Mouse (Mus musculus): Measurements from ENCODE around the gene Diexf.

Gene Diexf

DNA sequence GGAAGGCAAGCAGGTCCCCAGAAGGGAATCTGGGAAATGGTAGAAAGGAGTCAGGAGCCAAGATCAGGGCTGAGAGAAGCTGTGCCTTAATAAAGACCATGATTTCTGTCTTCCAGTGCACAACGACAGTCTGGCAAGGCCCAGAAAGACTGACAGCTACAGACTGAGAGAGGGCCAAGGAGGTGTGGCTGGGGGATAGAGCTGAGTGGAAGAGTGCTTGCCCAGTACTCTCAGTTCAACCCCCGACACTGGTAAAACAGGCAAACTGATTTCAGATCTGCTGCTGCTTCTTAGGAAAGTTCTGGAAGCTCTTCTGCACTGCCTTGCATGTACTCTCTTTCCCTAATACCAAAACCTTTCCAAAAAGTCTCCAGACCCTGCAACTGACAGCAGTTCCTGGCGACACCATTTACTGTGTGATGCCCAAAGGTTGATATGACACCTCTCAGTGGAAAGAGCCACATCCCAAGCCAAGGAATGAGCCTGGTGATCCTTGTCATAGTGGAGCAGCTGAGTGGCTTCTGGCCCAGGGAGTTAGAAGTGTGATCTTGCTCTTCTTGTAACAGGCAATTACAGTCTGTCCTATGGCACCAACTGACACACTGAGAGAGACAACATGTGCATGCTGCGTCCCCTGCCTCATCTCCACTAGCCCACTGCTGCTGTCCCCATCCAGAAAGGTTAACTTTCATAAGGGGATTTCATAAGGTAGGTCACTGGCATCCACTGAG, 43.8 kb downstream of the Diexf start:
- DNase-seq (ENCODE audit: low spot score) = no peak

DNA sequence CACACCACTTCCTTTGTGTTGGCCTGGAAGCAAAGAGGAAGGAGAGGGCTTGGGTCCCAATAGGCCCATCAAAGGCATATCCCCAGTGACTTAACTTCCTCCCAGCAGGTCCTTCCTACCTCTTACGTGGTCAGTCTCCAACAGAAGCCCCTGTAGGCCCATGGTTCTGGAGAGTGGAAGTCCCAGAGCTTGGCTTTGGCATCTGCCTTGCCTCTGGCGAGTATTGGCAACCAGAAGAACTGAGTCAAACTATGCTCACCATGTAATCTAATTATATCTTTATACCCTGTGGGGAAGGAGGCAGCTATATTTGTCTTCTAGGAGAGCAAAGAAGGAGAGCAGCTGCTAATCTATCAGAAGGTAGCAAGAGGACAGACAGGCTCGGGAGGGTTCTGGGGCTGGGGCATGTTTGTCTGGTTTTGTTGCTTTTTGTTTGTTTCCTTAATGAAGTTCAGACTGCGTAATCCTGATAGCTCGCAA, 44.5 kb downstream of the Diexf start:
- DNase-seq (ENCODE audit: low spot score) = no peak

DNA sequence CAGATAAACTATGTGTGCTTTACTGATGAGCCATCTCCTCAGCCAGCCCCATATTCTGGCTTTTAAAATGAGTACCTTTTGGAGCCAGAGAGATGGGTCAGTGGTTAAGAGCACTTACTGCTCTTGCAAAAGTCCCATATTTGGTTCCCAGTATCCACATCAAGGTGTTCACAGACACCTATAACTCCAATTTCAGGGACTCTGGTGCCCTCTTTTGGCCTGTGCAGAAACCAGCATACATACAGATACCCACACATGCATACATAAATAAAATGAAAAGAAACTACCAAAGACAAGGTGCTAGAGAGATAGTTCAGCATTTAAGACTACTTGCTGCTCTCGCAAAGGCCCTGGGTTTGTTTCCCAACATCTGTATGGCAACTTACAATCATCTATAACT, 46.1 kb downstream of the Diexf start:
- DNase-seq (ENCODE audit: low spot score) = no peak

DNA sequence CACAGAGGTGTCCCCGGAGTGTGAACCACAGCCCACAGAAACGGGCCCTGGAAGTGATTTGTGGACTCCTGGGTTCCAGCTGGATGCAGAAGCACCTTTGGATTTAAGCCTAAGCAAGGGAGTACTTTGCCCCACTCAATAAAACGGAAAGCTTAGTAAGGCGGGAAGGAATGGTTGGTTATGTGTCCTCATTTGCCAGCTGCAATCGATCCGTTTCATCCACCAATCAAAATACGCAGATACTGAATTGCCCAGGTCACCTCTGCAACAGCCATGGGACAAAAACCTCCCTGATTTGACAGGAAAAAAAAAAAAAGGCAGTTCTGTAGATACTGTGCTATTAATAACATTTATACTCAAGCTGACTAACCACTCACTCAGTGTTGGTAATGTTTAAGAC, 47.0 kb downstream of the Diexf start:
- no peak for DNase-seq (ENCODE audit: low spot score)

DNA sequence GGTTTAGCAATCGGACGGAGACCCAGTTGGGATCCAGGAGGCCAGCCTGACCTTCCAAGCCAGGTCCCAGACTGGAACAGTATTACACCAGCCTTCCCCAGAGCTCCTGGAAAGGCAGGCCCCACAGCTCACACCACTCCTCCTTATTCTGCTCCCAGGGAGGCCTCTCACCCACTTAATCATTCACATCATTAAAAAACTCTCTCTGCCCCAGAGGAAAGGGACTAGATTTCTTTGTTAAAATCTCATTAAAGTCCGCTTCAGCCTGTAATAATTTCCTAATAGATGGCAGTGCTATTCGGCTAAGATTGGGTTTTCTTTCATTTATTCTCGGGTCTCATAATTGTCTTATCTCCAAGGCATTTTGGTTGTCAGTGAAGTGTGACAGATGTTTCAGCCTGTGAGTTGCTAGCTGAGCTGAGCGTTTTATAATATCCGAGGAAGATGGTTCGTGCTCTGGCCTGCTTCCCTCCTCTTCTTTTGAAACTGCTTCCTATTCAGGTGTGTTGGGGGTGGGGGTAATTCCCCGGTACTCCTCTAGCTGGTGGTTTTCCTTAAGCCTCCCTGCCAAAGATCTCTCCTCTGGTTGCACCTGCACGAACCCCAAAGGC, 47.7 kb downstream of the Diexf start:
- DNase-seq (ENCODE audit: low spot score) = no peak

DNA sequence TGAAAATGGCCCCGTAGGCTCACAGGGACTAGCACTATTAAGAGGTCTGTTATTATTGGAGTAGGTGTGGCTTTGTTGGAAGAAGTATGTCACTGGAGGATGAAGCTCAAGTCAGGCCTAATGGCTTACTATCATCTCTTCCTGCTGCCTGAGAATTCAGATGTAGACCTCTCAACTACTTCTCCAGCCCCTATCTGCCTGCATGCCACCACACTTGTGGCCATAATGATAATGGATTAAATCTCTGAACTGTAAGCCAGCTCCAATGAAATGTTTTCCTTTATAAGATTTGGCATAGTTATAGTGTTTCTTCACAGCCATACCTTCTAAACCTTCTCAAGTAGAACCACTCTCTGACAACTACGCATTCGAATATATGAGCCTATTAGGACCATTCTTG, 67.5 kb downstream of the Diexf start:
- DNase-seq (ENCODE audit: low spot score) = no peak

DNA sequence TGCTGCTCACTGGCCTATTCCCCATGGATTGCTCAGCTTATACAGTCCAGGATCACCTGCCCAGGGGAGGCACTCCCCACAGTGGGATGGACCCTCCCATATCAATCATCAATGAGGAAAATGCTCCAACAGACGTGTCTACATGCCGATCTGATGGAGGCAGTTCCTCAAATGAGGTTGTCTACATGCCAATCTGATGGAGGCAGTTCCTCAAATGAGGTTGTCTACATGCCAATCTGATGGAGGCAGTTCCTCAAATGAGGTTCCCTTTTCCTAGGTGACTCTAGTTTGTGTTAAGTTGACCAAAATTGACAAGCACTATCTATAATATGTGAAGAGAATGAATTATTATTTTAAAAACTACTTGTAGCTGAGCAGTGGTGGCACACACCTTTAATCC, 69.9 kb downstream of the Diexf start:
- no peak for DNase-seq (ENCODE audit: low spot score)

DNA sequence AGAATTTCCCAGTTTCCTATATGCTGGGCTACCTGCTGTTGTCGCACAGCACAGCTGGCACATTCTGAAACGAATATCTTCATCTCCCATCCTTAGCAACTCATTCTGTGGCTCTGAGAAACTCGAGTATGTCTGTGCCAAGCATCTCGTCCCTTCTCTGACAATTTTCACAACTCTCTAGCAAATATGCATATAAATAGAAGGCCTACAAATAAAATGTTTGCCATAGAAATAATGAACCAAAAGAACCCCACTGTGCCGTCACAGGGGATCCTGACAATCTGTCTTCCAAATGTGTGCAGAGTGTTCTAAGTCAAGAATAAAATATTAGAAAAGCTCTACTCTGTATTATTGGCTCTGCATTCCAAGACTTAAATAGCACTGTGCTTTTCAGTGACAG, 70.5 kb downstream of the Diexf start:
- DNase-seq (ENCODE audit: low spot score) = no peak

DNA sequence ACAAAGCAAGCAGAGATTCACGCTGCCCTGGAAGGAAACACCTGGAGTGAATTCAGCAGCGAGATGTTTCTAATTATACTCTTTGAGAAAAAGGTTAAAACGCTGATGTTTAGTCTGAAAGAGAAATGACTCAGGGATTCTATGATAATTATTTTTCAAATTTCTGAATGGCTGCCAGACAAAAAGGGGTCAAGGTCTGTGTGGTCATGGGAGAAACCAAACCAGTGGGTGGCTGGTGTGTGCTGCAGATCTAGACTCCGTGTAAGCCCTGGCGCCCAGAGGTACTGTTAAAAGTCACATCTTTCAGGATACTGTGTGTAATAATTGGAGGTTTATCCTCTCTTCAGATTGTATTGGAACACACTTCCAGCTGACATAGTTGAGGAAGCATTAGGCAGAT, 75.7 kb downstream of the Diexf start:
- DNase-seq (ENCODE audit: low spot score) = no peak

DNA sequence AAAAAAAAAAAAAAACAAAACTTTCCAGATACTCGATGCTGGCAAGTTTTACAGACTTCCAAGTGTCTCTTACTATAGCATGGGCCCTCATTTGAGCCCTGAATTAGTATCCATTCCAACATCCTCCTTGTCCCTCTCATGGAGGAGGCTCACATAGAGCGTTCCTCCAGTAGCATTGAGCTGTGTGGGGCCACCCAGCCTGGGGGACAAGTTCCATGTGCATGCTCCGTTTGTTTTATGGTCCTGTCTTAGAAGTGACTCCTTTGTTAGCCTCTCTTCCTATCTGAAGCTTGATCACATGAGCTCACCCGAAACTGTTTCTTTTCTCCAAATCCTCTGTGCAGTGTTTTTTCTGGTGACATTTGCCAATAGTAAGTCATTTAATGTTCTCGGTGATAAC, 77.0 kb downstream of the Diexf start:
- no peak for DNase-seq (ENCODE audit: low spot score)

DNA sequence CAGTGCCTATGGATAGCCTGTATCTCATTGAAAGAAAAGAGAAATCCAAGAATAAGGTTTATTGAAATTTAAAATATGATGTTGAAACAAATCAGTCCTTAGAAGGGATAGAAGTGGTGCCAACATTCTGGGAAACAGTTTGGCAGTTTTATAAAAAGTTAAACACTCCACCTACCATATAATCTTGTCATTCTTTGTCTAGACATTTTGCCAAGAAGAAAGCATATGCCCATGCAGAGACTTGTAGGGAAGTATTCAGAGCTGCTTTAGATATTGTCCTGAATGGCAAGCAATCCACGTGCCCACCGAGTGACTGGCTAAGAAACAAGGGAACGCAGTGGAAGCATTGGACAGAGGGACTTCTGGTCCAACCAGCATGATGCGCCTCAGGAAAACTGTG, 82.5 kb downstream of the Diexf start:
- DNase-seq (ENCODE audit: low spot score) = no peak

DNA sequence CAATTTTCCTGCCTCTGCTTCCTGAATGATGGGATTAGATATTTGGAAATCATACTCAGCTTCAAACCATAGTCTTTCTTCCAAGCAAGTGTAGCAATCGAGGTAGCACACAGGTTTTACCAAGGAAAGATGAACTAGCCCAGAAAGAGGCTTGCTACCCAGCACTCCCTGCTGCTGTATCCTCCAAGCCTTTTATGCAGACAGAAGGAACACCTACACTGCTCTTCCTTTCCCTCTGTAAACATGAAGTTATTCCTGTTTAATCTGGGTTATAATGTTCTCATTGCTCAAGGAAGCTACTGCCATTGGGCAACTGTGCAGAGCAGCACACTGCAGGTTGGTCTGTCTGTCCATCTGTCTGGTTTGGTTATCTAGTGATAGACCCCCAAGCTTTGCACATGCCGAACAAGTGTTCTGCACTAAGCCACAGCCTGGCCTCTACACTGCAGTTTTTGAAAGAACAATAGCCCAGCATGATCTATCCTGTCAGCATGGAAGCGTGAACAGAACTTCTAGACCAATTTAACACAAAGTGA, 87.2 kb downstream of the Diexf start:
- no peak for DNase-seq (ENCODE audit: low spot score)

Data from embryo, embryonic 10 days (tissue).